20 mouse cellular contexts compared by ENCODE assay signal in the genomic region with DNA sequence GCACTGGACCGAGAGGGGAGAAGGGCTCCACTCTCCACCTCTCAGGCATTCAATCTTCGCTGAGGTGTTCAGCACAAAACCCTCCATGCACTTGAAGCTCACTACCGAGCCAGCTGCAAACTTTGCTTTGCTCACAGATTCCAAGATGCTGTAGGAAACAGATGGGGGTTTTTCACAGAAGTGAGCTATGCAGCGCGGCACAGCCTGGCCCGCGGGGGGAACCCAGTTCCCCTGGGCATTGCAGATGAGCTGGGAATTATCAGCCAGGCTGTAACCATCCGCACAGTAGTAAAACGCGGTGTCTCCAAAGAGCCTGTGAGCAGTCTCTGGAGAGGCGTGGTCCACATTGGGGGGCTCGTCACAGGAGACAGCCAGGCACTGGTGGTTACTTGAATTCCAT.
"Had no signal": no experiment of that assay in that cellular context is flagged by ENCODE, and none has a peak within 500 bp of the region (broad histone marks: within the 10 kb centered on the region; RNA-seq: fewer than 3 reads in every experiment).

No protein-coding gene starts in this region.

- H3K36me3 ChIP-seq: midbrain, embryonic 13.5 days; neural tube, embryonic 12.5 days had no signal

- H3K4me2 ChIP-seq: kidney, embryonic 15.5 days; limb, embryonic 12.5 days; limb, embryonic 15.5 days; liver, embryonic 11.5 days; lung, embryonic 14.5 days; midbrain, embryonic 13.5 days; neural tube, embryonic 12.5 days had no signal

- H3K9ac ChIP-seq: kidney, embryonic 15.5 days; limb, embryonic 12.5 days; limb, embryonic 15.5 days; liver, embryonic 14.5 days; liver, postnatal 0 days; lung, embryonic 14.5 days; midbrain, embryonic 13.5 days; neural tube, embryonic 12.5 days had no signal

- ATAC-seq: liver, postnatal 0 days; lung, postnatal 0 days; midbrain, embryonic 13.5 days; midbrain, embryonic 16.5 days had no signal

- H3K27ac ChIP-seq: kidney, embryonic 15.5 days; limb, embryonic 12.5 days; limb, embryonic 15.5 days; liver, embryonic 14.5 days; macrophage; midbrain, embryonic 13.5 days; neural tube, embryonic 12.5 days; stomach, postnatal 0 days had no signal

- H3K27me3 ChIP-seq: kidney, embryonic 15.5 days; limb, embryonic 12.5 days; limb, embryonic 15.5 days; midbrain, embryonic 13.5 days; neural tube, embryonic 12.5 days had no signal

- H3K4me1 ChIP-seq: kidney, embryonic 15.5 days; limb, embryonic 12.5 days; limb, embryonic 15.5 days; midbrain, embryonic 13.5 days; neural tube, embryonic 12.5 days had no signal

- H3K9me3 ChIP-seq: kidney, embryonic 15.5 days; limb, embryonic 12.5 days; limb, embryonic 15.5 days; midbrain, embryonic 13.5 days; neural tube, embryonic 12.5 days had no signal

- DNase-seq: kidney, adult 8-10 months; kidney, postnatal 10 days; kidney, postnatal 36 days; left cerebral cortex, postnatal 4 days; liver, postnatal 0 days; lung, embryonic 14.5 days; right cerebral cortex, postnatal 4 days; thymus, adult 2 months; thymus, postnatal 14 days had no signal

- H3K4me3 ChIP-seq: kidney, embryonic 15.5 days; limb, embryonic 12.5 days; limb, embryonic 15.5 days; midbrain, embryonic 13.5 days; neural tube, embryonic 12.5 days had no signal
